Mouse (Mus musculus) MEL-GATA-1-ER (cell line): ENCODE data around the gene Sprn.

Experiments
- DNase-seq: peaks from one replicate; pipeline ENCODE4 v3.0.0-alpha.2; 2012; ENCODE audit warnings: low read depth; ENCODE audit errors: extremely low read depth

The Sprn gene

DNA sequence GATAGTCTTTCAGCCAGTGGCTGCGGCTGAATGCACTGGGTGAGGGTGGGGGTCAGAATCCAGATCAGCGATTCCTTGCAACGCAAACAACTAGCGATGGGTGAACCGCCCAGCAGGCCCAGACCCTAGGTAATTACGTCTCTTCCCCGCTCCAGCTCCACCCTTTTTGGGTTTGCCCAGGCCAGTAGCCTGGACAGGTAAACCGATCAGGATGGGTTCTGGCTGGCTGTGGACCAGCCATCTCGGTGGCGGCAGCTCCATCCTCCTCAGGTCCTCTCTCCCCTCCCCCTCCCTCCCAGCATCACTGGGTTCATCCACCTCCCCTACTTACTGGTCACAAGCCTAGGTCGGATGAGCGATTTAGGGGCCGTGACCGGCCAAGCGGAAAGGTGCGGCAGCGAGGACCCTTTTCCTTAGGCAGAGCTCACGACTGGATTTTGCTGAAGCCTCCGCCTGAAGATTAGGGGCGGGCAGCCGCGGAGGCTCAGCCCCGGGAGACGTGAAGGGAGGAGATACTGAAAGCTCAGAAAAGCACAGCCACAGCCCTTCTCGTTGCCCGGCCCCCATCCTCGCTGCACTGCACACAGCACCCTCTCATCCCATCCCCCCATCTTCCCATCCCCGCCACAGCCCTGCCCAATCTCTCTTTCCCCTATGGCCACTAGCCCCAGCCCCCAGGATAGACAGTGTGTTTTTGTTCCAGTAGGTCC is at the start of gene Sprn:
Gene Sprn, minus strand, starts transcription at position 660 of the 710 bp plus-strand sequence.
- no peak for DNase-seq

DNA sequence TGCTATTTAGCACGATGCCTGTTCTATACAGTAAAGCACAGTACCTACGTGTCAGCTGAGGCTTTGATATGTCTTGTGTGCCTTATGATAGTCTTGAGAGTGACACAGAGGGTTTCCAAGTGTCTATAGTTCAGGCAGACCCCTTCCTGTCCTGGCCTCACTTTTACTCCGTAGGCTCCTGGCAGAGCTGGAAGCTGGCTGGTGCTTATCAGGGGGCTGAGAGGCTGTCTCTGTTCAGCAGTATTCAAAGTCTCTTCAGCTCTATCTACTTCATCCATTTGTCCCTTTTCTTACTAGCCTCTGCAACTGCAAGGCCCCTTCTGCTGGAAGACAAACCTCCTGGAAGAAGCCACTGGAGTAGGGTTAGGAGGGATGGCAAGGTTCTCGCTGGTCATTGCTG is 46.4 kb upstream of the Sprn start:
- DNase-seq = no peak

DNA sequence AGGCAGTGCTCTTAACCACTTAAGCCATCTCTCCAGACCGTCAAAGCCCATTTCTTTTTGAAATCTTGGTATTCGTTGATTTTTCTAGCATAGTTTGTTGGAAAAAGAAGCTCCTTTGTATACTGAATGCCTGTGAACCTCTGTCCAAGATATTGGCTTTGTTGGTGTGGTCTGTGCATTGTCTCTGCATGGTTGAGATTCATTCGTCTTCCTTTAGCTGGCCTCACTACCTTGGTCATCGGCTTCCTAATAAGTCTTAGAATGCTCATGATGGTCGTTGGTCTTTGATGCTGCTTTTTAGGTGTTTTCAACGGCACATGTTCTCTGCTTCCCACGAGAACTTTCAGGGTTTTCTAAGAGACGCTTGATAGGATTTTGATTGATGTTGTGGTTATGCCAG is 41.3 kb upstream of the Sprn start:
- DNase-seq = no peak

DNA sequence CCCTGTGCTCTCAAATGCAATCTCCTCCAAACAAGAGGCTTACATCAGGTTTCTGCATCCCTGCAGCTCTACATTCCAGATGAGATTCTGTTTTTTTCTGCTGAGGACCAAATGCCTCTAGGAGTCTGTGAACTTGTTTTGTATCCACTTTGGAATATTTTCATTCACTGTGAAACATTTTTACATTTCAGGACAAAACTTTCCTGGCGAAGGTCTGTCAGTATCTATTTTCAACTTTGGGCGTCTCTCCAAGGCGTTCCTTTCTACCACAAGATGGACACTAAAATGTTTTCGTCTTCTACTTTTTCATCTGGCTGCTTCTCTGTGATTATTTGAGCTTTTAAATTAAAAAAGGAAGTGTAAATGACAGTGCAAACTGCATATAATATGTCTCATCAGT is 39.4 kb upstream of the Sprn start:
- DNase-seq = no peak

DNA sequence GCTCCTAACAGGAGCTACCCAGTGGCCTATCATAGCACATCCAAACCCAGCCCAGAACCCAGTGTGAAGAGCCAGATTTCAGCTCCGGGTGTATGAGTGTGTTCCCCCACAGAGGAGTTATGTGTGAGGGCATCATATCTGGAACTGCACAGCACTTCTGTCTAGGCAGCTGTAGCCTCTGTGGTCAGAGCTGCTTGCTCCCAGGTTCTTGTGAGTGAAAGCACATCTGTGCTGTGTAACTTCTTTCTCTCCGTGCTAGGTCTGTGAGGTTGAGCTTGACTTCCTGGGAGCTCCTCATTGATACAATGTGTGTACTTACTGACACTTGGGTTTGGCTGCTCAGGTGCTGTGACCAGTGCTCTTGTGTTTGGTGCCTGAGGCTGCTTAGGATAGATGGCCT is 38.2 kb upstream of the Sprn start:
- DNase-seq = no peak

DNA sequence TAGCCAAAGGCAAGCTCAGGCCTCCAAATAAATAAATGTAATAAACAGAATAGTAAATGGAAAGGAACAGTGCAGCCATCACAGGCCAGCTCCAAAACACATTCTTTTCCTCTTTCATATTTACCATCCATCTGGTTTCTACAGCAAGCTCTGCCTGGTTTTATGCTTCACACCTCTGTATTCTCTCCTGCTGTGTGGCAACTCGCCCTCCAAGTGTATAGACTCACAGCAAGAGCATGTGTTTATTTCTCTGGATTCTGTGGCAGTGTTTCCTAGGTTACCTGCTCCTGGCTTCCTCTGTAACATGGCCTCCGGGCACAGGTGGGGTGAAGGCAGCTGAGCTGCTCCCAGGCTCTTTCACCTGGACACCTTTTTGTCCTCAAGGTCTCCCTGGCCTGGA is 37.8 kb upstream of the Sprn start:
- no peak for DNase-seq

DNA sequence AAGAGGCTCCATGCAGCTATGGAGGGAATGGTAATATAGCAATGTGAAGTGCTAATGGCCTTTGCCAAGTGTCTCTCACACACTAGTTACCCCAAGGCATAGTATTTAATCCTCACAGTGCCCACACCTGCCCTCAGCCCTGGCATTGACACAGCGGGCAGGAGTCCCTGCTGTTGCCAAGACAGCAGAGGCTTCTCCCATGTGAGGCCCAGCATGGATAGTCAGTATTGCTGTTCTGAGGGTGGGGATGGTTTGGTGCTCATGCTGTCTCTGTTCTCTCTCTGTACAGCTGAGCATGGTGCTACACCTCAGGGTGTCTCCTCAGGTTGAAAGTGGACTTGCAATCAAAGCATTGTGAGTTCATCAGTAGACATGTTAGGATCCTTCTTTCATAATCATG is 35.8 kb upstream of the Sprn start:
- DNase-seq = no peak

DNA sequence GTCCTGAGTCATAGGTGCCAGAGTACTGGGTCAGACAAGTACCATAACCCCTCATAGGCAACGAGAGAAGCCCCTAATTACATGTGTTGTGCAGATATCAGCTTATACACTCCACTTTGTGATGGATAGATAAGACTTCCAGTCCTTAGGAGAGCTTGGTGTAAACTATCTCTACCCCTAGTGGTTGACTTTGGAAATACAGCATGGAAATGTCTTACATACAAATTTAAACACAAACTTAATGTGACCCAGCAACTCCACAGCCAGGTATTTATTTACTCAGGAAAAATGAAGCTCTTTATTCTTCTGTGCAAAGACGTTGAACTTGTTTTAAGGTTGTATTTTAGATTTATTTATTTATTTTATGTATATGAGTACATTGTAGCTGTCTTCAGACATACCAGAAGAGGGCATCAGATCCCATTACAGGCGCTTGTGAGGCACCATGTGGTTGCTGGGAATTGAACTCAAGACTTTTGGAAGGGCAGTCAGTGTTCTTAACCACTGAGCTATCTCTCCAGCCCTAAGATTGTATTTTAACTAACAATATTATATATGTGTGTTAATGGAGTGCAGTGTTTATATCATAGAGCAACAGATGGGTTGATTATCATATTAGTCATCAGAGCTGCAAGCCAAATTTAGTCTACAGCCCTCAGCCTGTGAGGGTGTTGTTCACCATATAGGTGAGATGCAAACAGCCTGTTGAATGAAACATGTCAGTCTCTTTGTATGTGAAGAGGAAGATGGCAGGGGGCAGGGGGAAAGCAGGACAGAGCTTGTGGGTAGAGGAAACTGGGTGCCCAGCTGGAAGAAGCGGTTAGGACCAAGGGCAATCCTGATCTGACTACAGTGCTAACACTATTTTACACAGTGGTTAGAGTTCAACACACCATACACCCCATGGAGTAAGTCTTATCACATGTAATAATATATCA is 34.0 kb upstream of the Sprn start:
- no peak for DNase-seq

DNA sequence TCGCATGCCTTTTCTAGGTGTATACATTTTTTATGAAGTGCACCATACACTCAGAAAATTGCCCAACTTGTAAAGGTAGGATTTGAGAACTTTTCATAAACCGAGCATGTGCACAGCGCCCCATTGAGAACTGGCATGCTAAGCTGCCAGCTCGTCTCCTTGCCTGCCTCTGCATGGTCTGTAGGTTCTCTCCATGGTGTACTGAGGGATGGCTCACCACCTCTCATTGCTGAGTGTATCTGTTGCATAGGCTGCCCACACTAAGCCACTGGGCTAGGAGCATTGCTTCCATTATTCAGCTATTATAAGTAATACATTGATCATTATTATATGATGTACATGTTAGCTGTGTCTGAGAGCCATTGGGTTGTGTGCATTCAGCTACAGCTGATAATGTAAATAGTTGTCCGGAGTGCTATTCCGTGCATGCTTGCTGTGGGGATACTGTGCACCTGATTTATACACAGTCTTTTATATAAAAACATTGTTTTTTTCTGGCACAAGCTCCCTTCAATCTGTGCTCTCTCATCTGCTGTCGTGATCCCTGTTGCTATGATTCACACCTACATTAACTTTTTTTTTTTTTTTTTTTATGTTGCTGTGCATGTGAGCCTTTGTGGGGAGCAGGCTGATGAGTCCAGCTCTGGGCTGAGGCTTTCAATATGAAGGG is 33.2 kb upstream of the Sprn start:
- DNase-seq = no peak

DNA sequence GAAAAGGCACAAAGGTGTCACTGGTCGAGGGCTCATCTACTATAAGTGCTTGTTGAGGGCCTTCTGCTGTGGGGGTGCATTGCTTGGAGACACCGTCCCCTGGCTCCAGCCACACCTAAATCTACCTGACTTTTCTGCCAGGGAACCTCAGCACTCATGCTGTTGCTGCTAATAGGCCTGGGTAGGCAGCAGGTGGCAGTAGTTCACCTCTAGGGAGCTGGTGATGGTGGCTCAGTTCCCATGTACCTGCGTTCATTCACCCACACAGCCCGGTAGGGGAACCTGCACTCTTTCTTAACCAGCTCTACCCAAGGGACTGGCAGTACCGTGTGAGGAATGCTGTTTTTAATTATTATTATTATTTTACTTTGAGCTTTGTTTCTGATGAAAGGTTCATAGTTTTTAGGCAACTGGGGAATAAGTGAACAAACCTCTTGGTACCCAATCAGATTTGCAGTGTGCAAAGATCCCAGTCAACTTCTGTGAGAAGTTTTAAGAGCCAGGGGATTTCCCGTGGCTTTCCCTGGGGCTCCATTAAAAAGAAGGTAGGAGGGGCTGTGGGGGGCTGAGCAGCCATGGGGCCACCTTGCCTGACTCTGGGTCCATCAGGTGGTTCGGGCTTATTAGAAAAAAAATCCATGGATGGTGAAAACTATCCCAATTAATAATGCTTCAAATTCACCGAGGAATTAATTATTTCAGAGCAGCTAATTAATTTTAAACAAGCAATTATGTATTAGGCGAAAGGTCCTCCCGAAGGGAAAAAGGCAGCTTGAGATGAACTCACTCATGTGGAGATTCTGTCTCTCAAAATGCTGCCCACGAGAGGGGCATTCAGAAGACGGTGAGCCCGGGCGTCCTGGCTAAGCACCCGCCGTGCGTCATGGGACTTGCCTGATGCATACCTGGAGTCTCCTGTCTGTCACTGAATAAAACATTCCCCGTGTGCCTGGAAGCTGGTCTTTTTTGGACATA is 32.3 kb upstream of the Sprn start:
- DNase-seq = no peak

DNA sequence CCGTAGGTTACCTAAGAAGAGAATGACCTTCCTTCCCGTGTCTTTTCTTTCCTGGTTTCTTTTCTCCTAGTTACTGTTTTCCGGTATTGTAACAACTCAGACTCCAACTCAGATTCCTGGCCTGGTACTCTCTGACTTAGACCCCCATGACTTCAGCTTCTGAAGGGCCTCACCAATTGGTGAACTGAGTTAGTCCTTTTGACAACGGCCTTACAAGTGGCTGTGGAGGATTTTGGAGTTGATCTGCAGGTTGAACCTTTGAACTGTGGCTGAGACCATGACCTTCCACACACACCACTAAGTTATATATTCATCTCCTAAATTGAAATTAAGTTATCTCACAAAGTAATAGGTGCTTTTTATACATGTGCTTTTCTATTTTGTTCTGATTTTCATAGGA is 29.5 kb upstream of the Sprn start:
- DNase-seq = no peak

DNA sequence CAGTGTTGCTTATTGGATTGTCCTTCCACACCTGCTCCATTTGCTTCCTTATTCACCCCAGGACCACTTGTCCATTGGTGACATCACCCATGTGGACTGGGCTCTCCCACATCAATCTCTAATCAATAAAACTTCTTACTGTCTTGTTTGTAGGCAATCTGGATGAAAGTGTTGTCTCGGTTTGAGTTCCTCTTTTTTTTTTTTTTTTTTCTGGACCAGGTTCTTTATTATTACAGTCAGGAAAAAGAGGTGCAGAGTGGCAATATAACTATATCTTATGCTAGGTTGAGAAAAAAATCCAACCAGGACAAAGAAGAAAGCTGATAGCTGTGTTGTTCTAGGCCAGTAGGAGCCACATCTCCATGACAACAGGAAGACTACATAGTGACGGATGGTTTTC is 26.0 kb upstream of the Sprn start:
- no peak for DNase-seq

DNA sequence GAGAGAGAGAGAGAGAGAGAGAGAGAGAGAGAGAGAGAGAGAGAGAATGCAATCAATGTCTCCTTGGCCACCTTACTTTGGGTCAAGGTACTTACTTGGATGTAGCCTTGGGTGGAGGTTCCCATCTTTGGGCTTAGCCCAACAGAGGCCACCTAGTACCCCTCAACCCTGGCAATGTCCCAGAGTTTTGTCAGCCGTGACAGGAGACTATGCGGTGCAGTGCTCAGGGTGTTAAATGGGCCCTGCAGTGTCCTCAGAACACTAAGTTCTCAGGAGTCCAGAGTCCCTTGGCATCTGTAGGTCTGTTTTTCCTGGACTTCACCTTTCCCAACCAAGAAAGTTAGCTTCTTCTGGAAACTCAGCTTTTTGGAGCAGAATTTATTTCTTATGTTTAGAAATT is 24.5 kb upstream of the Sprn start:
- DNase-seq = no peak

DNA sequence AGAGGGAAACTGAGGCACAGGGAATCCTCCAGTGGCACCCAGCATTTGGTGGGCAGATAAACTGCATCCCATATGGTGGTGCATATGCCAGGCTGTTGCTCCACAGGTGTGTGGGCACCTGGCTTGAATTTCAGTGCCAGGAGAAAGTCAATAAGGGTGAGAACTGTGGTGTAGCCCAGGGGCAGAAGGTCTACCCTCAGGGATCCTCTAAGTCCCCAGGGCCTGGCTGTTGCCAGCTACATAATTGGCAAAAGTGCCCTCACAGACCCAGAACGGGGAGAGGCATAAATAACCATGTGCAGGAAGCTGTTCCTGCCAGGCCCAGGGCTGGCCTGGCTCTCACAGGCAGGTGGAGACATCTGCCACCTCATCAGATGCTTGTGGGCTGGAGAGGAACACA is 18.3 kb upstream of the Sprn start, which contains the start of gene Olfr523:
Gene Olfr523, plus strand, starts transcription at position 282 of the 400 bp plus-strand sequence.
- DNase-seq = no peak

DNA sequence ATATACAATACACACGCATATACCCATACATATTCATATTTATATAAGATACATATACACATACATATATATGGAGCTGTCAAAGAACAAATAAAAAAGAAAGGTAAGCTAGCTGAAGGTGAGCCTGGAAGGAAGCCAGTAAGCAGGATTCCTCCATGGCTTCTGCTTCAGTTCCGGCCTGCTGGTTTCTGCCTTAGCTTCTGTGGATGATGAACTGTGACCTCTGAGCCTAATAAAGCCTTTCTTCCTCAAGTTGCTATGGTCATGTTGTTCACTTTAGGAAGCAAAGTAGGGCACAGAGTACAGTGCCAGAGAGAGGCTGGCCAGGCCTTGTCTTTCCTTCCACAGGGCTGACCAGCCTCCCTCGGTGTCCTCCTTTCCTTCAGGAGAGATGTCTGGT is 16.2 kb upstream of the Sprn start:
- DNase-seq = no peak

DNA sequence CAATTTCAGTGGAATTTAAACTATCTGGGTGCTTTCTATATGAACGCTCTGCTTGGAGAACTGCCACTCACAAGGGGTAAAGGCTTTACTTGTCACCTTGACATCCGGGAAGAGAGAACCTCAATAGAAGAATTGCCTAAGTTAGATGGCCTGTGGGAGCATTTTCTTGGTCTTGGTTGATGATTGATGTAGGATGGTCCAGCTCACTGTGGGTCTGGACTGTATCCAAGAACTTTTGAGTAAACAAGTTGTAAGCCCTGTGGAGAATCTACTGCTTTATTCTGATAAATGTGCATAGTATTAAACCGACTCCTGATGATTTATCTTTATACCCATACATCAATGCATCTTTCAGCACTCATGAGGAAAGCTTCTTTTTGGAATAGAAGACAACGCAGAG is 14.7 kb upstream of the Sprn start:
- no peak for DNase-seq

DNA sequence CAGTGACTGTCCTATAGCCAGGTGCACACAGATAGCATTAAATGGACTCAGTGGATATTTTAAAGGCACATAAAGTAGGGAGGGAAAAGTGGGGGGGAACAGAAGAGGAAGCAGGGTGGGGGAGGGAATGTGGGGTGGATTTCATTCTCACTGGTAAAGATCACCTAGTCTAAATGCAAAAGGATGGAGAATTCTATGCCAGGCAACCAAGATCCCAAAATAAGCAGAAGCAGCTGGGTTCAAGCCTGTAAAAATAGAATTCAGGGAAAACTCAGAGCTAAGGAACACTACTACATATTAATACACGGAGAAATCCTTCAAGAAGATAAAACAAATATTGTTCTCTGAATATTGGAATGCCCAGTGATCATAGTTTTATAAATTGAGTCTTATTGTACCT is 13.3 kb upstream of the Sprn start:
- DNase-seq = no peak

DNA sequence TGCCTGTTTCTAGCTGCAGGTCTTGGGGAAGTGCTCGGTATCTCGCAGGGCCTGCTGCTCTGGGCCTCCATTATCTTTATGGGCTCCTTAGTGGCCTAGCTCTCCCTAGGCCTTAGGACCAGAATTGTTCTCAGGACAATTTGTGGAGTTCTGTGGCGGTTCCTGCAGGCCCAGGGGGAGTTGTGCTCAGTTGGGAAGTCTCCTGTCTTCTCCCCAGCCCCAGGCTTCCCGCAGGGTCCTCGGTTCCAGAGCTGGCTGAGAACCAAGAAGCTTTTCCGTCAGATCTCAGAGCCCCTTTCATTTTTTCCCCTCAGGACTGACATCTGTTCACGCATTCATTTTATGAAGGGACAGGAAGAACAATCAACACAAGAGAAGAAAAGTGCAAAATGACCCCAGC is 10.0 kb upstream of the Sprn start, which contains the start of gene Olfr522:
Gene Olfr522, minus strand, starts transcription at position 101 of the 400 bp plus-strand sequence.
- no peak for DNase-seq

DNA sequence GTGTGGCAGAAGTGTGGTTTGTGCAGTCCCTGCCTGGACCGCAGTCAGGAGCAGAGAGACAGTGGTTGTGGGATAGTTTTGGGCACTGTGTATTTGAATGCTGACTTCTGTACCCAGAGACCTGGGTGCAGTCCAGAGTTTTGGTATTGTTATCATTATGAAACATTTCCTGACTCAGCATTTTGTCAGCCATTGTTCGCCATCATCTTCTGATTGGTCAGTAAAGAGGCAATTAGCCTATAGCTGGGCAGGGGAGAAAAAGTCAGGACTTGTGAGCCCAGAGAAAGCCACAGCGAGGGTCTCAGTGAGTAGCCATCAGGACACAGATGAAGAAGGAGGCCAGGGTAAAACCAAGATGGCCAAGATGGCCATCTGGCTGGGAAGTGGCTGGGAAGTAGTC is 5.7 kb upstream of the Sprn start:
- DNase-seq = no peak

DNA sequence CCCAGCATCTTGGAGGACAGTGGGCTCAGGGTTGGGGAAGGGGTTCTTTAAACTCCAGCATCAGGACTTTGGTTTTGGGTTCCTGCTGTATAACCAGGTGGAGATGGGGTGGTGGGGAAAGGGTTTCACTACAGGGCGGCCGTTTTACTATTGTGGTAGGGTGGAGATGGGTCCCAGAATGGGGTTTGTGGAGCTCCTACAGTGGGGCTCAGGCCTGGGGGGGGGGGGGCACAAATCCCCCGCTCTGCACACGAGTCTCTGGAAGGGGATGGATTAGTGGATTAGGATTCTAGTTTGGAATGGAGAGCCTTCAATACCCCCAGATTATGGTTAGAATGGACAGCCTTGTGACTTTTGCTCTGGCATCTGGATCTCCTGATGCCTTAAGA is 854 bp downstream of the Sprn start:
- no peak for DNase-seq

DNA sequence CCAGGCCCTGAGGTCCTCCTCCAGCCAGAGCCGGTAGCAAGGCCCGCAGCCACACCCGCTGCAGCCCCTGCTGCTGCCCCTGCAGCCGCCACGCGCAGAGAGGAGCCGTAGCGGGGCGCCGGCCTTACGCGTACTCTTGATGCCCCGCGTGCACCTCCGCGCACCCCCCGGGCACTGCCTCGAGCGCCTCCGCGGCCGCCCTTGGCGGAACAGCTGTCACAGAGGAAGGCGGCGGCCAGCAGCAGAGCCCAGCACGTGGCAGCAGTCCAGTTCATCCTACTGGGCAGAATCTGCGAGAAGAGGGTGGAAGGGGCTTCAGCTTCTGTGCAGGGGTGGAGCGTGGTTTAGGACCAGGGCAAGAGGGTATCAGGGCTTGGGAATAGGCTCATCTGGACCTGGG is 1.3 kb downstream of the Sprn start:
- DNase-seq = no peak
